Mouse (Mus musculus): ENCODE results near the gene Icam4.
"Not testable (repeated sequence)": the region's sequence is repeated elsewhere in the genome, so short reads cannot be mapped to it uniquely, and the experiment has no call there.

The Icam4 gene

GRCm38 (mm10) chr9:21010939-21011541, 18.1 kb upstream of the Icam4 start:
- in situ Hi-C loops (cut with MboI, MseI) = not testable (repeated sequence)

DNA sequence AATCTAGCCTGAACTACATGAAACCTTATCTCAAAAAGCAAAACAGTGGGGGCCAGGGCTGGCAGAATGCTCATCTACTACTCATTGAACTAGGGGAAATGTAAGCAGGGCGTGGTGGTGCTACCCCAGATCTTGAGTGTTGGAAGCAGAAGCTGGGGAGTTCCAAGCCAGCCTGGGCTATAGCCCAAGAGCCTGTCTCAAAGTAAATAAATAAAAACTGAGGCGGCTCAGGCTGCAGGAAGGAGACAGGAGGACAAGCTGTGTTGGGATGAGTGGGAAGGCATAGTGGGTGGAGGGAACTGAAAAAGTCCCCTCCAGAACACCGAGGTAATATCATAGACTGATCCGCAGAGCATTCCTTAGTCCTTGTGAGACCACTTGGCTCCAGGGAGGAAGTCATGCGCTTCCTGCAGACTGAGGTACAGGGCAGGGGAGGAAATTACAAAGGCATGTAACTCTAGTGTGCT, 17.3 kb upstream of the Icam4 start:
- in situ Hi-C loops (cut with MboI, MseI) = no loop called here

DNA sequence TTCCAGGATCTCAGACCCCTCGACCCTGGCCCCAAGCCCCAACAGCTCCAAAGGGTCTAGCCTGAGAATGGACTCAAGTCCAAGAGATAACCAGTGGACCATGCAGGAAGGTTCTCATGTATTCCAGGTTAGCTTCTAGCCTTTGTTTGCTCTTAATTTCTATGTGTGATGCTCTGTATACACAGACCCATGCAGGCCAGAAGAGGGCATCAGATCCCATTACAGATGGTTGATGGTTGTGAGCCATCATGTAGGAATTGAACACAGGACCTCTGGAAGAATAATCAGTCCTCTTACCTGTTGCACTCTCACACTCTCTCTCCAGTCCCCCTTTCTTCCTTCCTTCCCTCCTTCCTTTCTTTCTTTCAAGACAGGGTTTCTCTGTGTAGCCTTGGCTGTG, 16.8 kb upstream of the Icam4 start:
- in situ Hi-C loops (cut with MboI, MseI) = no loop called here

- in situ Hi-C loops (cut with MboI, MseI) = no loop called here
These were observed 14.2 kb upstream of the Icam4 start for GRCm38 (mm10) chr9:21014691-21015570.

GRCm38 (mm10) chr9:21015571-21016130, 13.5 kb upstream of the Icam4 start, which contains the start of gene Icam1:
TSS of gene Icam1 (plus strand) at chr9:21015985.
- in situ Hi-C loops (cut with MboI, MseI) = no loop called here

- in situ Hi-C loops (cut with MboI, MseI) = no loop called here
These were observed 12.6 kb upstream of the Icam4 start for GRCm38 (mm10) chr9:21016331-21017176.

DNA sequence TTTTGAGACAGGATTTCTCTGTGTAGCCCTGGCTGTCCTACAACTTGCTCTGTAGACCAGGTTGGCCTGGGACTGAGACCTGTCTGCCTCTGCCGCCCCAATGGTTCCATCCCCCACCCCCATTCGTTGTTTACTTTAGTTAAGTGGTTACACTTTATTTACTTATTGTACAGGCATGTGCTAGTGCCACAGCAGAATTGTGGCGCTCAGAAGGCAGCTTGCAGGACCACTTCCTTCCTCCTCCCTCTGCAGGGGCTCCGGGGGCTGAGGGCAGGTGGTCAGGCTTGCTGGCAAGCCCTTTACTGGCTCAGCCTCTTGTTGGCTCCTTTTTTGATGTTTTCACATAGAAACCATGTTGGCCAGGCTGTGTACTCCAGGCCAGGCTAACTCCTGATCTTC, 12.0 kb upstream of the Icam4 start:
- in situ Hi-C loops (cut with MboI, MseI) = no loop called here

- in situ Hi-C loops (cut with MboI, MseI) = no loop called here
These were observed 10.6 kb upstream of the Icam4 start for GRCm38 (mm10) chr9:21018600-21018999.

DNA sequence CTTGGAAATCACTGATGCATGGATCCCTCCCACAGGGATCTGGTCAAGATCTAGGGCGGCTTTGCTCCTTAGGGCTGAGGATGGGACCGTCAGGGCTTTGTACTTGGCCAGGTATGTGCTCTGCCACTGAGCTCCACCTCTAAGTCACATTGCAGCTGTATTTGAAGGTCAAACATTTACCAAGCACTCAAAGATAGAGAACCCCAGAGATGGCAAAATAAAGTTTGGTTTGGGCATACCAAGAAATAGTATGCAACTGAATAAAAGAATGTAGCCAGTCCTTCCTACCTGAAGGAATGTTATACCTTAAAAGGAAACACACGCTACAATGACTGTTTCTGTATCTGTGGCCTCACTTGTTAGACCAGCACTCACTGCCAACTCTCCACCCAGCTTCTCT, 7.8 kb upstream of the Icam4 start:
- in situ Hi-C loops (cut with MboI, MseI) = no loop called here

DNA sequence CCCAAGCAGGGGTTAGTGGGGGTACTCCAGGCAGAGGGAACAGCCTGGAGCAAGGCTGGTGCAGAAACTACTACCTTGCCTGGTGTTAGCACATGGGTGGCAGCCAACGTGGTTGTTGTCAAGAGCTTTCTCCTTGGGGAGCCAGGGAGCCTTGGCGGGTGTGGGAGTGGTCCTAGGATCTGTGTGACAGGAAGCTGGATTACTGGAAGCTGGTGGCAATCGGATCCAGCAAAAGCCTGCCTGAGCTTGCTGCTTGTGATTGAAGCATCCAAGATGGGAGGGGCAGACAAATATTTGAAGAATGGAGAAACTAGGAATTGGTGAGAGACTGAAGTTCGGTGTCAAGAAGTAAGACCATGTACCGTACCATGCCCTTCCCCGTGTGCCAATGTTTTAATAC, 6.9 kb upstream of the Icam4 start:
- in situ Hi-C loops (cut with MboI, MseI) = no loop called here

GRCm38 (mm10) chr9:21022726-21023125, 6.4 kb upstream of the Icam4 start:
- in situ Hi-C loops (cut with MboI, MseI) = no loop called here

- in situ Hi-C loops (cut with MboI, MseI) = loop anchor here (5.0 kb wide), 1 partner anchor 117 kb away; no protein-coding TSS in a partner anchor
These were observed 3.8 kb upstream of the Icam4 start for GRCm38 (mm10) chr9:21025258-21025810.

- in situ Hi-C loops (cut with MboI, MseI) = loop anchor here (5.0 kb wide), 1 partner anchor 115 kb away; no protein-coding TSS in a partner anchor
These were observed 2.3 kb upstream of the Icam4 start for GRCm38 (mm10) chr9:21026849-21027248.

GRCm38 (mm10) chr9:21027774-21028290, 1.3 kb upstream of the Icam4 start:
- in situ Hi-C loops (cut with MboI, MseI) = loop anchor here (5.0 kb wide), 1 partner anchor 114 kb away; no protein-coding TSS in a partner anchor

DNA sequence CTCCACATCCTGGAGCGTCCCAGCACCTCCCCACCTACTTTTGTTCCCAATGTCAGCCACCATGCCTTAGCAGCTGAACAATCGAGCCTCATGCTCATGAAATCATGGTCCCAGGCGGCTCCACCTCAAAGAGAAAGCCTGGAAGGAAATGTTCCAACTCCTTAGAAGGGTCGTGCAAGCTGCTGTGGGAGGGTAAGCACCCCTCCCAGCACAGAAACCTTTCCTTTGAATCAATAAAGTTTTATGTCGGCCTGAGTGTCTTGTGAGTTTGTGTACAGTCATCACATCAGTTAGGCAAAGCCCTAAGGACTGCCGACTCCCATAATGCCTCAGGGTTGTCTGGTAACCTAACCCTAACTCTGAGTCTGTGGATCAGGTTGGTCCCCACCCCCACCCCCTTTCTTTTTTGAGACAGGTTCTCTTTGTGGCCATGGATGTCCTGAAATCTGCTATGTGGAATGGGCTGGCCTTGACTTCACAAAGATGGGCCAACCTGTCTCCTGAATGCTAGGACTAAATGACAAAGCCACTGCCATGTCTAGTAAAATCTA, 538 bp upstream of the Icam4 start:
- in situ Hi-C loops (cut with MboI, MseI) = loop anchor here (5.0 kb wide), 1 partner anchor 114 kb away; no protein-coding TSS in a partner anchor

DNA sequence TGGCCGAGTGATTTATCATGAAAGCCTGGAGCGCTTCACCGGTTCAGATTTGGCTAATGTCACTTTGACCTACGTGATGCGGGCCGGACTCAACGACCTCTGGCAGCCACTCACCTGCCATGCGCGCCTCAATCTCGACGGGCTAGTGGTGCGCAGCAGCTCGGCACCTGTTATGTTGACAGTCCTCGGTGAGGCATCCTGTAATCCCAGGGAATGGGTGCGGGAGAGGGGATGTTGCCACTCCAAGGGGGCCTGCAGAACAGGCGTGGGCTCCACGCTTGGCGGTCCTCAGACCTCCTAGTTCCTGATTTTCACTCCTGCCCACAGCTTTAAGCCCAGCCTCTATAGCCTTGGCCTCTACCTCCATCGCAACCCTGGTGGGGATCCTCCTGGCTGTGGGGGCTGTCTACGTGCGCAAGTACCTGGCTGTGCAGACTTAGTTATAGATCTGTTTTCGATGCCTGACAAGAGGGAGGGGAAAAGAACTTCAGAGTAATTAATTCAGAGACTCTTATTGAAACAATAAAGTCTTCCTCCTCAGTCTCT, 955 bp downstream of the Icam4 start:
- in situ Hi-C loops (cut with MboI, MseI) = loop anchor here (10.0 kb wide), 1 partner anchor 1195 kb away; the partner anchor contains the start of gene Zfp809

GRCm38 (mm10) chr9:21030781-21031250, 1.6 kb downstream of the Icam4 start:
- in situ Hi-C loops (cut with MboI, MseI) = loop anchor here (10.0 kb wide), 1 partner anchor 1194 kb away; the partner anchor contains the start of gene Zfp809

DNA sequence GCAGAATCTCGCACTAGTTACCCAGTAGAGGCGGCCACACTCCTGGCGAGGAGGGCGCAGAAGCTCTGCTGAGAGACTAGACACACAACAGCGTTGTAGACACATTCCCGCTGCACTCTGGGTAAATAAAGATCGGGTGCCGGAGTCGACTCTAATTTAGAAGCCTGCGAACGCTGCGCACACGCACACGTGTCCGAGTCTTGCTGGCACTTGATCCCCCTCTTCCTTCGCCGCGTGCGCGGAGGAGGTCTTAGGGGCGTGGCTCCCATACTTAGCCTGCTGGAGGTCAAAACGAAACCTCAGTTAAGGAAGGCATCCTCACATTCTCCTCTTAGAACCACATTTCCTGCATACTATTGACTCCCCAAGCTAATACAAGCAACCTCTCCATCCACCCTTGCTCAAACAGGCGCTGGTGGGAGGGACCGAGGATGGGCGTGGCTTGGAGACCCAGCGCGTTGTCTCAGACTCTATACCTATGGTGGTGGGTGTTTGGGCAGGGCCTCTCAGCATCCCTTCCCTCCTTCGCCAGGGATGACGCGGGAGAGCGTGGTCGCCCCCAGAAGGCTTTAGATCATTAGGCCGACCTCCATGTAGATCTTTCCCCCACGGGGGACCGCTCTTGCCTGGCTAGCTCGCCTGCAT, 2.2 kb downstream of the Icam4 start:
- in situ Hi-C loops (cut with MboI, MseI) = loop anchor here (10.0 kb wide), 1 partner anchor 1193 kb away; the partner anchor contains the start of gene Zfp809

DNA sequence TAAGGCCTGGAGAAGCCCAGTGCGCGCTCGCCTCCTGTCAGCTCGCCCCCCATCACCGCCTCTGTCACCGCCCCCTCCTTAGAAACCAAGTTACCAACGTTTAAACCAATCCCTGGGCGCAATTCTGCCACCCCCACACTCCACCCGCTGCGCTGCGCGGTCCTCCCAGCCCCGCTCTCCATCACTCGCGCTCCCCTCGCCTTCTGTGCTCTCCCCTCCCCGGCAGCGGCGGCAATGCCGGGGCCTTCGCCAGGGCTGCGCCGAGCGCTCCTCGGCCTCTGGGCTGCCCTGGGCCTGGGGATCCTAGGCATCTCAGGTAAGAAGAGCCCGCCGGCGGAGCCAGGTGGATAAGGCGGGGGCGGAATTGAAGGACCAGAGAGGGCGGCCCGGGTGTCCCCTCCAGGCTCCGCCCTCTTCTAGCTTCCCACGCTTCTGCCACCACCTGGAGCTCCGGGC, 2.8 kb downstream of the Icam4 start, which contains the start of gene Icam5:
TSS of gene Icam5 (plus strand) at position 178 of the 456 bp plus-strand sequence.
- in situ Hi-C loops (cut with MboI, MseI) = loop anchor here (10.0 kb wide), 1 partner anchor 1193 kb away; the partner anchor contains the start of gene Zfp809

Data from T-helper 2 cell (primary cell).